Mouse (Mus musculus) midbrain, embryonic 10.5 days (tissue): ENCODE data around the gene Iqsec1. TPM values are rescaled to one million over a fixed set of nuclear protein-coding genes. Genes with fewer than 3 reads are reported as not detected.

Experiments
- DNase-seq: peaks from one replicate; pipeline ENCODE4 v3.0.0-alpha.2; 2017; ENCODE audit warnings: low spot score
- H3K27ac ChIP-seq: fragments of 300-500 bp; sonication (generic); replicated peaks from 2 replicates; pipeline ENCODE4 v1.5.1; 2016; ENCODE audit warnings: mild to moderate bottlenecking
- H3K27me3 ChIP-seq: fragments of 300-500 bp; sonication (generic); 2 replicates; pipeline ENCODE4 v1.6.1; 2016; ENCODE audit warnings: low read depth, mild to moderate bottlenecking; ENCODE audit not compliant: poor library complexity, severe bottlenecking
- H3K36me3 ChIP-seq: fragments of 300-500 bp; sonication (generic); 2 replicates; pipeline ENCODE4 v1.6.1; 2016; ENCODE audit warnings: mild to moderate bottlenecking, moderate library complexity
- H3K4me1 ChIP-seq: fragments of 300-500 bp; sonication (generic); 2 replicates; pipeline ENCODE4 v1.6.1; 2016
- H3K4me3 ChIP-seq: fragments of 300-500 bp; sonication (generic); 2 replicates; pipeline ENCODE4 v1.5.1; 2016; ENCODE audit warnings: mild to moderate bottlenecking, moderate library complexity
- H3K9me3 ChIP-seq: fragments of 300-500 bp; sonication (generic); replicated peaks from 2 replicates; pipeline ENCODE4 v1.6.1; 2016; ENCODE audit warnings: mild to moderate bottlenecking
- WGBS: fragments of 180-500 bp; shearing (Covaris S2); methylation state at CpG from one replicate; pipeline ENCODE4 v1.1.7; 2016; 5-methylcytosine and 5-hydroxymethylcytosine counted together
- polyA plus RNA-seq: library from polyadenylated mRNA; unstranded; fragments of >200 nt; fragmentation: Nextera tagmentation; extraction: Ambion mirVana; gene quantifications from 2 replicates; pipeline ENCODE4 v1.2.1, GENCODE M21; 2016

Iqsec1 gene
- polyA plus RNA-seq, 1 experiment from 2014 or later = 9.3 TPM

DNA sequence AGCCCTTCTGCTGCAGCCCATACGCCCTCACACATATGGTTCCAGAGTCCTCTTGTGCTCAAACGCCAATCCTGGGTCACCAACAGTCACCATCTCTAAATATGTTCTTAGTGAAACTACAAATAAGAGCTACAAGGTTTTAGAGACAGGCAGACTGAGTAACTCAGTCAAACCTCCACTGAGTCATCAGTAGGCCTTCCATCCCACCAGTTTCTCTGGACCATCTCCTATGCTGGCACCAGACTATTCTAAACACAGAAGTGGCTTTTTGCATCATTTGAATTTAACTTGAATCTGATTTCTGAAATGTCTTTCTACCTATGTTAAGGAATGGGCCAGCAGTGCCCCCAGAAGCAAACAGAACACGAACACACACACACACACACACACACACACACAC is 120.5 kb downstream of the Iqsec1 start:
- Histone ChIP-seq H3K4me1 (no peaks in the 10 kb centered on the region), H3K36me3 (no peaks in the 10 kb centered on the region), H3K4me3 (no peak overlapping the region), H3K27ac (no peak overlapping the region), H3K27me3 (no peaks in the 10 kb centered on the region), H3K9me3 (no peaks in the 10 kb centered on the region)
- WGBS = 93% methylated on average over 3 of the region's 3 CpGs
- DNase-seq = no peak

DNA sequence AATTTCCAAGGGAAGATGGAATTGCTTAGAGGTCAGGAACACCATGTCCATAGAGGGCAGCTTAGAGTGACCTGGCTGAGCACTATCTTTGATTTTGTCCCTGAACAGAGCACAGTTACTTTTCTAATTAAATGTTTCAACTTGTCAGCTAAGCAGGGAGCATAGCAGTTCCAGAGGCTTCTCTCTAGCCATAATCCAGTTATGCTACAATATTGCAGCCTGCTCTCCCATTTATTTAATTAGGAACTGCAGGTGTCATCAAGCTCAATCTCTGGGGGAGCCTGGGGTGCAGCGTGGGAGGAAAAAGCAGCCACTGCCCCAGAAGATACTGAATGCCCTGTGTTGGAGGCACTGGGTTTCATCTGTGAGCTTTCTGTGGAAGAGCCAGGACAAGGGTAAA is 127.1 kb downstream of the Iqsec1 start:
- H3K36me3 ChIP-seq = no peaks in the 10 kb centered on the region
- 87% methylated on average over 1 of the region's 1 CpGs for WGBS
- no peak for DNase-seq
- H3K4me3 ChIP-seq = no peak overlapping the region
- H3K4me1 ChIP-seq = no peaks in the 10 kb centered on the region
- H3K27ac ChIP-seq = no peak overlapping the region
- H3K9me3 ChIP-seq = 0 out of 2 replicates have a peak, but pooled peaks cover 5% of the 10 kb centered on the region
- H3K27me3 ChIP-seq = no peaks in the 10 kb centered on the region

DNA sequence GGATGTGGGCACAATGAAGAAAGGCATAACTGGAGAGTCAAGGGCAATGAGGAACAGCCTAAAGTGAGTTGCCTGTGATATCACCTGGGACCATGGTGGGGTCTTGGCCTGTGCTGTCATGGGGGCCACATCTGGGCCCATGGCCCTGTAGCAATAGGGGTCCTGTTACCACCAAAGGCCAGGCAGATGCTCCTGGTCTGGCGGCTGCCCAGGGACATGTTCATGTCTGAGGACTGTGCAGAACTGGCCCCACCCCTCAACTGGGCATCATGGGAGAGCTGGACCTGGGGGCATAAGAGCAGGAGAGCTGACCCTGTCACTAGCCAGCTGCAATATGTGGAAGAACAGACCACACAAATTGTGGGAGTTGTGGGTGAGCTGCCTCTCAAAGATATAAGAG is 130.6 kb downstream of the Iqsec1 start:
- H3K4me3 ChIP-seq = no peak overlapping the region
- 0 out of 2 replicates have a peak, but pooled peaks cover 5% of the 10 kb centered on the region for H3K9me3 ChIP-seq
- 100% methylated on average over 1 of the region's 1 CpGs for WGBS
- no peaks in the 10 kb centered on the region for H3K36me3 ChIP-seq
- H3K4me1 ChIP-seq = no peaks in the 10 kb centered on the region
- H3K27me3 ChIP-seq = no peaks in the 10 kb centered on the region
- no peak for DNase-seq
- no peak overlapping the region for H3K27ac ChIP-seq

DNA sequence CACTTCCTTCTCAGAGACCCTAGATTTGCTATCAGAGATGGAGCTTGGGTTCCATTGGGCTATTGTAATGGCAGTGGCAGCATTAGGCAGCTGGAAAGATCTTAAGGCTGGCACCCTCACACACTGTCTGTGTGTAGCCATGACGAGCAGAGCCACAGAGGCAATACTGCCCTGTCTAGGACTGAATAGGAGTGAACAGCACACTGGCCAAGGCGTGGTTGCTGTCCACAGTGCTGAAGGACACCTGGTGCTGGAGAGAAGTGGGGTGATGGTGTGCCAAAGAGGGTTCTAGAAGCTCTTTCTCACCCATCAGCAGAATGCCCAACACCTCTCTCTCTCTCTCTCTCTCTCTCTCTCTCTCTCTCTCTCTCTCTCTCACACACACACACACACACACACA is 136.1 kb downstream of the Iqsec1 start:
- peak; percentile 17 for DNase-seq

DNA sequence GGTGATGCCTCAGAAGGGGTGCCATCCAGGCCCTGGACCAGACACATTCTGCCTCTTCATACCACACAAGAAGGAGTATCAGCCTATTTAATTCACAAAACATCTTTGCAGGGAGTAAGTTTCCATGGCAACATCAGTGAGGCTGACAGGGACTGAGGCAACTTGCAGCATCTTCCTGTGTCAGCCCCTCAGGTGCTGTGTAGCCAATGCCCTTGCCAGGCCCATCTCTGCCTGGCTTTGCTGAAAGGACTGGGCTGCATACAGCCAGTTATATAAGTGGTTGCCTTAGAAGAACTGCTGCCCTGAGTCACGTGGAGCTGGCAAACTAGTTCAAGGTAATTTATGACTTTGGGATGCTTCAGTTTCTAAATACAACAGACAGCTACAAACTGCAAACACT is 140.4 kb downstream of the Iqsec1 start:
- no peak for DNase-seq
- Histone ChIP-seq H3K27ac (no peak overlapping the region), H3K4me3 (no peak overlapping the region), H3K4me1 (0 out of 2 replicates have a peak, but pooled peaks cover 4% of the 10 kb centered on the region), H3K36me3 (no peaks in the 10 kb centered on the region), H3K9me3 (no peaks in the 10 kb centered on the region), H3K27me3 (no peaks in the 10 kb centered on the region)
- 87% methylated on average over 1 of the region's 1 CpGs for WGBS

More for the DNA sequence above, 136.1 kb downstream of the Iqsec1 start:
- Histone ChIP-seq H3K4me3 (no peak overlapping the region), H3K4me1 (0 out of 2 replicates have a peak, but pooled peaks cover 4% of the 10 kb centered on the region), H3K27me3 (no peaks in the 10 kb centered on the region), H3K27ac (no peak overlapping the region), H3K36me3 (no peaks in the 10 kb centered on the region), H3K9me3 (no peaks in the 10 kb centered on the region)
- 49% methylated on average over 2 of the region's 2 CpGs for WGBS

DNA sequence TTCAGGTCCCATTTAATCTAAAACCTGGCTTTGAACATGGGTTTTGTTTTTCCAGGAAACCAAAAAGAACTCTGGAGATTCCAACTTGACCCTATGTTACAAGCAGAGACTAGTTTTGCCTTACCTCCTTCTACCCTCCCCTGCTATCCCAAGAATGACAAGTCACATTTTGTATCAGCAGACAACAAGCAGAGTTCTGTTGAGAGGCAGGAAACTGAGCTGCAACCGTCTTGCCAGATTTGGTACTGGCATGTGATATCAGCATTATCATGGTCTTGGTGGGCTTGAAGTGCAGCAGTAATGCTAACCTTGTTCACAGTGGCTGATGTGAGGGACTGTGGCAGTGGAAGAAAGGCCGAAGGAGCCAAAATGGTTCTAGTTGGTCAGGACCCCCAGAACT is 141.0 kb downstream of the Iqsec1 start:
- DNase-seq = no peak
- no peaks in the 10 kb centered on the region for H3K27me3 ChIP-seq
- H3K4me1 ChIP-seq = 0 out of 2 replicates have a peak, but pooled peaks cover 4% of the 10 kb centered on the region
- no peak overlapping the region for H3K4me3 ChIP-seq
- H3K27ac ChIP-seq = no peak overlapping the region
- no peaks in the 10 kb centered on the region for H3K36me3 ChIP-seq
- H3K9me3 ChIP-seq = no peaks in the 10 kb centered on the region
- 84% methylated on average over 2 of the region's 2 CpGs for WGBS

DNA sequence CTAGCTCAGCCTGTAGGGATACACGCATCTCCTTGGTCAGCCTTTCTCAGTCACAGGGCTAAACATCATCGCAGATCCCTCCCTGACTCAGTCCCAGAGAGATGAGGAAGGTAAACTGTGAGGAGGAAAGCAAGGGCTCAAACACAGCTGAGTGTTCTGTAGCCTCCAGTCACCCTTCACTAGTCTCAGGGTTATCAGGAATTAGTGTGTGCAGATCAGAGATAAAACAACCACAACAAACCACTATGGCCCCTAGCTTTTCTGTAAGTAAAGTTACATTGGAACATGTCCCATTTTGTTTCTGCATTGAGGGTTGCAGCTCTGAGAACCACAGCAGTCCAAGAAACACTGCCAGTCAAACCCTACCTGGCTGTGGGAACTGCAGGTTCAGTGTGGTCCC is 148.5 kb downstream of the Iqsec1 start:
- Histone ChIP-seq H3K27me3 (no peaks in the 10 kb centered on the region), H3K4me3 (no peak overlapping the region), H3K36me3 (no peaks in the 10 kb centered on the region), H3K27ac (no peak overlapping the region), H3K9me3 (no peaks in the 10 kb centered on the region), H3K4me1 (peaks cover 4% of the 10 kb centered on the region; the same call in 1 of the 2 replicates)
- 92% methylated on average over 2 of the region's 2 CpGs for WGBS
- DNase-seq = no peak

DNA sequence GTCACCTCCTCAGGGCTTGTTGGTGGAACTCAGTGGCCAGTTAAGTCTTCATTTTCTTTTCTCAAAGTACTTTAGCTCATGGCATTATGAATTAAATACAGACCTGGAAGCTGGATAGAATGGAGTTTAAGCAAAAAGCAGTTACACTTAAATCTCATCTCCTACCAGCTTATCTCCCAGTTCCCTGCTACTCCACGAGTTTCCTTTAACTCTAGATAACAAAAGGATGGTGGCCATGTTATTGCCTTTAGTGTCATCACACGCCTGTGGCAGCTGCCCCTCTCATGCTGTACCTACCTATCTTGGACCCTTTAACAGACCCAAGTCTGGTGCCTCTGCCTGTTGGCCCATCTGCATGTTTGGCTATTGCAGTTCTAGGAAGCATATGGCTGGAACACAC is 151.7 kb downstream of the Iqsec1 start:
- Histone ChIP-seq H3K36me3 (no peaks in the 10 kb centered on the region), H3K27ac (no peak overlapping the region), H3K4me3 (no peak overlapping the region), H3K4me1 (peaks cover 10% of the 10 kb centered on the region; the same call in 1 of the 2 replicates), H3K9me3 (no peaks in the 10 kb centered on the region), H3K27me3 (no peaks in the 10 kb centered on the region)
- DNase-seq = no peak
- 80% methylated on average over 2 of the region's 2 CpGs for WGBS

DNA sequence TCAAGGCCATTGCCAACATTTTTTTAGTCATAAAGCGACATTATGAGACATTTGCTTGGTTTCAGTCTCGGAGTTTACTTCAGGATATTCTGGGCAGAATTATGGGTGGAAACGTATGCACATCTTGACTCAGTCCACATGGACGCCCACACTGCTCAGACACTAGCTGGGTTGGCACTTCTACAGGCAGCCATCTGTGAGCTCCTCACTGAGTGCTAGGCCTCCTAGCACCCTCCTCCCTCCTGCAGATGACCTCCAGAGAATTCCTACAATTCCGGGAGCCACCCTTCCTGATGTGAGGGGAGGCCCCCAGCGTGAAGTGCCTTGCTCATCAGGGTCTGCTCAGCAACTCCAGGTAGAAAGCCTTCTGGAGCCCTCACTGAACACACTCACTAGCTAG is 158.9 kb downstream of the Iqsec1 start:
- H3K27ac ChIP-seq = no peak overlapping the region
- H3K36me3 ChIP-seq = no peaks in the 10 kb centered on the region
- no peaks in the 10 kb centered on the region for H3K9me3 ChIP-seq
- no peaks in the 10 kb centered on the region for H3K27me3 ChIP-seq
- no peak for DNase-seq
- 89% methylated on average over 6 of the region's 6 CpGs for WGBS
- peaks cover 6% of the 10 kb centered on the region; the same call in 1 of the 2 replicates for H3K4me1 ChIP-seq
- no peak overlapping the region for H3K4me3 ChIP-seq

DNA sequence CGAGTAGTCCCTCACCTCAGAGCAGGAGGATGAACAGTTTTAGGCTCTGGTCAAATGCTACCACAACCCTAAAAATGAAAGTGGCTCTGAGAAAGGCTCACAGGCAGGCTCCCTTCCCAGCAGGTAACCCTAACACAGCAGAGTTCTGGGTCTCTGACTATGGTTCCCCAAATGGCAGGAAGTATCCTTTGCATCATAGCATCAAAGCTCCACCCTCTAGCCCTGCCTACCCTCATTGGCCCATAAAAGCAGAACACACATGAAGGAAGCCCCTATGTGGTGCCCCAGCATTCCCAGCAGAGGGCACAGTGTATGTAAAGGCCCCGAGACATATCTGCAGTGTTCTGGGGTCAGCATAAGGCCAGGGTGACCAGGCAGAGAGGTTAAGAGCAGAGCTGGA is 163.4 kb downstream of the Iqsec1 start:
- Histone ChIP-seq H3K9me3 (no peaks in the 10 kb centered on the region), H3K4me3 (no peak overlapping the region), H3K27ac (no peak overlapping the region), H3K36me3 (no peaks in the 10 kb centered on the region), H3K4me1 (peaks cover 8% of the 10 kb centered on the region), H3K27me3 (no peaks in the 10 kb centered on the region)
- DNase-seq = no peak
- 77% methylated on average over 2 of the region's 2 CpGs for WGBS

DNA sequence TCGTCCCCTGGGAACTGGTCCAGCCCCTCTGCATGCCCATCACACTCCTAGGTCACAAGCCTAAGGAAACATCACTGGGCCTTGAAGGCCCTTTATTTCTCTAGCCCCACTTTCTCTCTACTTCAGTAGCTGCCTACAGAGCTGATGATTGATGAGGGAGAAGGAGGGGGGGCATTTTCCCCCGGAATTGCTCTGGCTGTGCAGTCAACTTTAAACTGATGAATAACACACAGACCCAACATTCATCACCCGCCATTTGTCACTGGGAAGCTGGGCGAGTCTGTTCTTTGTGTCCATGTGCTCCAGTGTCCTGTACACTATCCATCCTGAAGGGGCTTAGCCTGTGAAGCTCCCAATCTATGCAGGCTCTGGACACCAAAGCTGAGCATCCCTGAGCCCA is 165.2 kb downstream of the Iqsec1 start:
- WGBS = 72% methylated on average over 4 of the region's 4 CpGs
- Histone ChIP-seq H3K9me3 (no peaks in the 10 kb centered on the region), H3K4me1 (peaks cover 8% of the 10 kb centered on the region), H3K36me3 (no peaks in the 10 kb centered on the region), H3K27me3 (no peaks in the 10 kb centered on the region), H3K4me3 (no peak overlapping the region), H3K27ac (no peak overlapping the region)
- DNase-seq = no peak

DNA sequence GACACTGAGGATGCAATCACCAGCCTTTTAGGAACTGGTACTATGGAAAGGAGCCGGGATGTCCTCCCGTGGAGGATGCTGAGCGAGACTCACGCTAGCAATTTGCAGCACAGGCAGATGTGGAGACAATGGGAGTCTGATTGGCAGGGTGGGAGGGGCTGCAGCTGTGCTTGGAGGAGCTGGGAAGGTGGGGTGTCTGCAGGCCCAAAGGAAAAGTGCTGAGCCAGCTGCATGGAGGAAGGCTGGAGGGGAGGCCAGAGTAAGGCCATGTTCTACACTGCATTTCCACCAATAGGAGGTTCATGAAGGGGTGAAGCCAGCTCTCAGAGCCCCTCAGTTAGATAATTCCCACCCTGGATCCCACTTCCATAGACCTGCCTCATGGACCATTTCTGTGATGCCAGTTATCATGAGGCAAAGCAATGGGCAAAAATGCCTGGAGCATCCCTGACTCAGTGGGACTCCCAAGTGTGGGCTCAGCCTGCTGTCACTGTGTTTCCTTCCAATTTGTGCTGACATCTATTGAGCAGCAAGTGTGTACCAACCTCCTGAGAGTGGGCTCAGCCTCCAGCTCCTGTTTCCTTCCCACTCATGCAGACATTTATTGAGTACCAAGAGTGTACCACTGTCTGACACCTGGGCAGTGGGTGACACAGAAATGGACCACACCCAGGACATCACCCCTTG is 166.4 kb downstream of the Iqsec1 start:
- no peaks in the 10 kb centered on the region for H3K27me3 ChIP-seq
- no peak for DNase-seq
- no peak overlapping the region for H3K27ac ChIP-seq
- WGBS = 44% methylated on average over 4 of the region's 4 CpGs
- H3K36me3 ChIP-seq = no peaks in the 10 kb centered on the region
- peaks cover 8% of the 10 kb centered on the region for H3K4me1 ChIP-seq
- H3K4me3 ChIP-seq = no peak overlapping the region
- no peaks in the 10 kb centered on the region for H3K9me3 ChIP-seq

DNA sequence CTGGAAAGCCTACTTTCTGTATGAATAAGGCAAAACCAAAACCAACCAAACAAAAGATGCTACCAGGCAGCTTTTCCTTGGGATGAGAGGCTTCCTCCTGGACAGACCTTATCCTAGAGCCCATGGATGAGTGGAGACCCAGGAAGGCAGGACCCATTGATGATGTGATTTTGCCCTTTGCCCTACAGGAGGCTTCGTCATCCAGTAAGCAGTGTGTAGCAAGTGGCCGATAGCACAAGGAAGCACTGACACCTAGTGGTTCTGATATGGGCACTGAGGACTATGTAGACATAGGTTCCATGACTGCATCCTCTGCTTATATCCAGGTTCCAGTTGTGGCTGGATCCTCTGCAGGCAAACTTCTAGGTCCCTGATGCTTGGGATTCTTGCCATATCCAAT is 168.6 kb downstream of the Iqsec1 start:
- H3K9me3 ChIP-seq = no peaks in the 10 kb centered on the region
- H3K4me1 ChIP-seq = peaks cover 8% of the 10 kb centered on the region
- no peak for DNase-seq
- H3K27me3 ChIP-seq = no peaks in the 10 kb centered on the region
- H3K36me3 ChIP-seq = no peaks in the 10 kb centered on the region
- no peak overlapping the region for H3K4me3 ChIP-seq
- H3K27ac ChIP-seq = no peak overlapping the region
- 54% methylated on average over 2 of the region's 2 CpGs for WGBS
